Mouse (Mus musculus) kidney, adult 11 months (tissue): ENCODE measurements around the gene Cat.
A peak's percentile ranks its signal among the peaks of the same experiment; 100 is the strongest.

ENCODE experiments used
- DNase-seq: peaks from one replicate; pipeline ENCODE4 v3.0.0; 2022

Gene Cat

DNA sequence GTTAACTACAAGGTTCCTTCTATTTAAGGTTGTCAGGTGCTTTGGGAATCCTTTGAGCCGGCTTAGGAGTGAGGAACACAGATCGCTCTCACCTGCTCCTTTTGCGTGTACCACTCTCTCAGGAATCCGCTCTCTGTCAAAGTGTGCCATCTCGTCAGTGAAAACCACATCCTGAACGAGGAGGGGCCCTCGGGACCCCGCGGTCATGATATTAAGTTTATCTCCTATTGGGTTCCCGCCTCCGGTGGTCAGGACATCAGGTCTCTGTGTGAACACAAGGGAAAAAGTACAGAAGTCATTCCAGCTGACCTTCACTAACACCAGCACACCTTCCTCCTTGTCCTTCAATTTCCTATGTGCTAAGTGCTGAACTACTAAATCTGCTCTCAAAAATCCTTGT lies 8.3 kb downstream of the Cat start:
- DNase-seq, result no peak

DNA sequence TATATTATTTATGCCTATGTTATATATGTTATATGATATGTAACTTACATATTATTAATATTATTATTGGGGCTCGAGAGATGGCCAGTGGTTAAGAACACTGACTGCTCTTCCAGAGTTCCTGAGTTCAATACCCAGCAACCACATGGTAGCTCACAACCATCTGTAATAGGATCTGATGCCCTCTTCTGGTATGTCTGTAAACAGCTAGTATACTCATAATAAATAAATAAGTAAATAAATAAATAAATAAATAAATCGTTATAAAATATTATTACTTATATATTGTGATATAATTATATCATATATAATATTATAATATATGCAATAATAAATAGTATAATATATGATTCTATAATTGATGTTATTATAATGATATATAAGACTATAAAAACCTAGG lies 8.8 kb downstream of the Cat start:
- DNase-seq, result no peak

DNA sequence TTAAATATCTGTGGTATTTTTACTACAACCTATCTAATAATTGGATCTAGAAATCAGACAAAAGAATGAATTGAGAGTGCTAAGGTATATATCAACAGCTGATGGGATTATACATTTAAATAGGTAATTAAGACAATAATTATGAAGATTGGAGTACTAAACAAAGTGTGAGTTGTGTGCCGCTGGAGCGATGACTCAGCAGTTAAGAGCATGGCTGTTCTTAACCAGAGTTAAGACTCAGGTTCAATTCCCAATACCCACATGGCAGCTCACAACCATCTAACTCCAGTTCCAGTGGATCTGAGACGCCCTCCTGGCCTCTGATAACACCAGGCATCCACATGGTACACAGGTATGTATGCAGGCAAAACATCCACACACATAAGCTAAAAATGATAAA lies 11.6 kb downstream of the Cat start:
- DNase-seq, result no peak

DNA sequence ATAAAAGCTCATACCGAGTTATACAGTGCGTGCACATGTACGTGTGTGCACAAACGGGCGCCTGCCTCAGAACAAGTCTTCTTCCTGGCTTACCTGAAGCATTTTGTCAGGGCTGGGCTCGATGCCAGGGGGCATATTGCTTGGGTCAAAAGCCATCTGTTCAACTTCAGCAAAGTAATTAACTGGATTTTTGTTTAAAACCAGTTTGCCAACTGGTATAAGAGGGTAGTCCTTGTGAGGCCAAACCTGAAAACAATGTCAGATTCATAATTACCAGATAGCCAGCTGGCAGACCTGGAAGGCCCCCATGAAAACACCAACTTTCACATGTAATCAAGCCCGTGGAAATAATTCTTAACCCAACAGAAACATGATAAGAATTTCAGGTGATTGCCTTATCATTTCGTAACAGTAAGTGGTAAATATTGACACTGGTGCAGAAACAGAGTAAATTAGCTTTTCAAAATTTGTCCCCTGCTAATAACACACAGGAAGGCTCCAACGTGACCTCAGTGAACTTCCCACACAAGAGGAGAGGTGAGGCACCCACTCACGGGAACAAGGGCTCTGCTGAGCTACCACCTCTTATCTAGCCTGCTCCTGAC lies 17.9 kb downstream of the Cat start:
- DNase-seq, result peak; percentile 69

DNA sequence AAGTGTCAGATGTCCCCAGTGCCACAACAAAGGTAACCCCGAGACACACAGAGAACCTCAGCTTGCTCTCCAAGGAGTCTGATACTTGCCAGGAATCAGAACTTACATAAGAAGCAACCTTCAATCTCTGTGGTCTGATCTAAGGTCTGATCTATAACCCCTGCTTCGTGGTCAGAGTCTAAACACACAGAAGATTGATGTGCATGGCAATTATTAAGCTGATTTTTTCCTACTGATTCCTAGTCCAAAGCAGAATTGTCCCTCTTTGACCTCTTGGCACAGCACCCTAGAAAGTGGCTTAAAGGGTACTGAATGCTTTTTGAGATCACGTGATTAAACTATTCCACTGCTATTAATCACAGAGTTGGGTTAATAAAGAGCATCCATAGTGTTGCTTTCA lies 18.7 kb downstream of the Cat start:
- peak; percentile 71 for DNase-seq

DNA sequence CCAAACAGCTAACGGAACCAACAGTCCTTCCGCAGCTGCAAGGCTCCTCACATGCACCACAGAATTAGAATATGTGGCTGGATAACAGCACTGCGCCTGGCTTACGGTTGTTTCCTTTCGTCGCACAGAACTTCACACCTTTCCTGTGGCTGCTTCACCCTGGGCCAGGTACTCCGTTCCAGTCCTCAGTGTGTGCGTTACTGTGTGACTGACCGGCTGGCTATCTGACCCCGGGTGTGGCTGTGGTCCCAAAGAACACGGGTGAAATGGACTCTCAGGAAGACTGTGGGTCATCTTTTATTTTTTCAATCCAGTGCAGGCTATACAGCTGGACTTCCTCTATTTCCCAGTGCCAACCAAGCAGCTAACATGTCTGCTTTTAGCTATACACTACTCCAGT lies 19.5 kb downstream of the Cat start:
- no peak for DNase-seq

DNA sequence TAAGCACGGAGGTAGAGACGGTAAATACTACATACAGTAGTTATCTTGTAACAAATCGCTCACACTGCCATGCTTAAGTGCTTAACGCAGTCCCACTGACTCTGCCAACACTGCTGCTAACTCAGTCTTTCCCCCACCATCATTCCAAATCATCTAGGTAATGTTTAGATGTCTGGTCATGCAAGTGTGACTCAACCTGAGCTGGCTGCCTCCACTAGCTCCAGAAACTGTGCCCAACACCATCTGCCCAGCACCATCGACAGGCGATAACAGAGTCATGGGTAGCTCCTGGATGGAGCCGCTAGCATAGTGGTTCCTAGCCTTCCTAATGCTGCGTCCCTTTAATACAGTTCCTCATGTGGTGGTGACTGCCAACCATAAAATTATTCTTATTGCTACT lies 20.4 kb downstream of the Cat start:
- no peak for DNase-seq

DNA sequence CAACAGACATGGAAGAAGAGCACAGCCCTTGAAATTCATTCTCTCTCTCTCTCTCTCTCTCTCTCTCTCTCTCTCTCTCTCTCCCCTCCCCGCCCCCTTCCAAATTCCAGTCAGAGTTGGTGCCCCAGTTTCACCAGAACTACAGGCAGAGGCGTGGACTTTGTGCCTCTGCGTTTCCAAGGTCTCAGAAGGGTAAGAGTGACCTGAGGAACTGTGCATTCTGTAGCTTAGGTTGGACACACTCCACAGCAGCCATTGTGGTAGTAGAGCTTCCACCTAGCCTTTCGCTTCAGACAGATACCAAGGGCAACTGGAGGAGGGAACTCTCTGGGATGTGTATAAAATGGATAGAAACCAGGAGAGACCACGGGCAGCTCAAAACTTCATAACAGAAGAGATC lies 22.2 kb downstream of the Cat start:
- DNase-seq, result no peak

DNA sequence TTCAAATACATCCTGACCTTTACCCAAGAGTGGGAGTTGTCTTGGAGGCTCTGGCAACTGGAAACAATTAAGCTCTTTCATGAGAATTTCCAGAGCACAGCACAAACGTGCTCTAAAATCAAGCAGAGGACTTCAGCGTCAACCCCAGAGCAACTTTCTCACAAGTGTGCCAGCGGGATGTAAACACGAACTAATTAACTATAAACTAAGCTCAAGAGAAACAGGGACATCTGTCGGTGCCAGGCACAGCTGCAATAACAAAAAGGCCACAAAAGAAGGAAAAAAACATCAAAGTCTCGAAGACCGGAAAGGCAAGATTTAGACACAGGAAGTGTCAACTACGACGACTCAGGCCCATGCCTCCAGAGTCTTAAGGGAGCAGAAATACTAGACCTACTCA lies 23.2 kb downstream of the Cat start:
- no peak for DNase-seq

DNA sequence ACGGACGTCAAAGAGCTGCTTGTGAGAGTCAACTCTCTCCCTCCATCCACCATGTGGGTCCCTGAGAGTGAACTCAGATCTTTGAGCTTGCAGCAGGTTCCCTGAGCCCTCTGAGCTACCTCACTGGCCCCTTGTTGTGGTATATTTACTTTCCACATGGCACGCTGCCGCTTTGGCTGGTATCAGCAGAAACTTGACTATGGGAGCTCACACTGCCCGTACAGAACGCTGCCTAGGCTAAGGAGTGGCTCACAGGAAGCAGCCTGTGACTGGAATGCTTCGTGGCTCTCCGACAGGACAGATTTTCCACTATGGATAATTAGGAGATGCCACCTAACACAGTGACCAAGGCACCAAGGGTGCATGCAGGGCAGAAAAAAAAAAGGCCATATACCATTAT lies 23.8 kb downstream of the Cat start:
- DNase-seq, result no peak

DNA sequence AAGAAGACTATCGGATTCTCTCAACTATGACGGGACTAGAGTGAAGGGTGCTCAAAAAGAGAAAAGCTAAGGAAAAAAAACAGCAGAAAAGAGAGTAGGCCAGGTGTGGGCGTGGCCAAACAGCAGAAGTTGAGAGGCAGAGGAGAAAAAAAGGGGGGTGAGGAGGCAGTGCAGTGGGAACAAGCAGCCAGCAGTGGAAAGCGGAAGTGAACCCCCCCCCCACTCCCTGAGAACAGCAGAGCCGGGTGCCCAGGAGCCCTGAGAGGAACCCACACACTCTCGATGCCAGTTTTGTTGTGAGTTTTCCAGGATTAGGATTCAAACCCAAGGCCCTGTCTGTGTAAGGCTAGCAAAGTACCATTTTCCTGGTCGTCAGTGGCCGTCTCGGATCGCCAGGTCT lies 25.9 kb downstream of the Cat start:
- DNase-seq, result no peak

DNA sequence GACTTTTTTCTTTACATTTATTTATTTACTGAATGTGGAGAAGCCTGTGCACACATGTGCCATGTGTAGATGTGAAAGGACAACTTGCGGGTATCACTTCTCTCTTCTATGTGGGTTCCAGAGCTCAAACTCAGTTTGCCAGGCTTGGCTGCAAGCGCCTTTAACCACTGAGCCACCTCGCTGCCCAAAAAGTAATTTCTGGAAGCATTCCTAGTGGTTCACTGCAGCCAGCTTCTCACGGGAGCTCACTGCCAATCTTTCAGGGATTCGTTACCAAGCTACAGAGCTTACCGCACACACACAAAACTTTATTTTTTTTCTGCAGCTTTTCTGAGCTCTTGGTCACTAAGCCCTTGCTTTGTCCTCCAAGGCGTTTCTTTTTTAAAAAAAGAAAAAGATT lies 27.3 kb downstream of the Cat start:
- DNase-seq, result no peak

DNA sequence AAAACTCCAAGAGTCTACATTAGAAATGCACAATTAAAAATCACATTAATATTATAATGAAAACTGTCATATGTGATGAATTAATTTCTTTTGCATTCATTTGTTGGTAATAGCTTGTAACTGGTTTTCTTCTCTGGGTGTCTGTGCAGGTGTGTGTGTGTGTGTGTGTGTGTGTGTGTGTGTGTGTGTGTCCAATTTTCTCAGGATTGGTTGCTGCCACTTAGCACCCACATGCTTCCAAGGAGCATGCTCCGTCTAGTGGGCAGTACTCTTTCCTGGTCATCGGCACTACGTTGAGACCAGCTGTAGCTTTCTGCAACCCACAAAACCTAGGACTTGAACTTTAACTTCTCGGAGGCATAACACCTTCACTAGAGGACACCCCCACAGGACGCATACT lies 27.9 kb downstream of the Cat start:
- no peak for DNase-seq

DNA sequence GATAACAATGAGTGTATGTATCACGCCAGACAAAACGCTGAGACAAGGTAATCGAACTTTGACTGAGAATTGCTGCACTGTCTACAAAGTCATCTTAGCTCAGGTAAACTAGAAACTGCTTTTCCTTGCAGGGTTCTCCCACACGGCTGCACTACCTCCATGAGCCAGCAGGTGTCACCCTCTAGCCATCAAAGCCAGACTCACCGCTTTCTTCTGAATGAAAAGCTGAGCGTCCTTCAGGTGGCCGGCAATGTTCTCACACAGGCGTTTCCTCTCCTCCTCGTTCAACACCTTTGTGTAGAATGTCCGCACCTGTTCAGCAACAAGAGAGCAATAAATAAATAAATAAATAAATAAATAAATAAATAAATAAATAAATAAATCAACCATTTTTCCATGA lies 28.3 kb downstream of the Cat start:
- DNase-seq, result peak; percentile 71

DNA sequence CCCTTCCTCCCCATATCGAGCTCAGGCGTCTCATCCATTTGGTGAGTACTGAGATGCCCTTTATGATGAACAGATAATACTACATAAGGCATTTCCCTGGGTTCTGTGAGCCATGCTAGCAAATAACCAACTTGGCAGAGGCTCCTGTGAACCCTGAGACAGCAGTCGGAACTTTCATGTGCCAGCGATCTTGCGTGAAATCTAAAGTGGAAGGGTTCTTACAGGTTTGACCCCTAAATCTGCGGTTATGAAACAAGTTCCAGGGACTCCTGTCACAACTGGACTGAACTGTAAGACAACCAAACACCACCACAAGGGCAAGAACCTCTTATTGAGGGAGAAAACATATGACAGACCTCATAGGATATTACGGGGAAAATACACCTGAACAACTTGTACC lies 29.2 kb downstream of the Cat start:
- DNase-seq, result no peak

DNA sequence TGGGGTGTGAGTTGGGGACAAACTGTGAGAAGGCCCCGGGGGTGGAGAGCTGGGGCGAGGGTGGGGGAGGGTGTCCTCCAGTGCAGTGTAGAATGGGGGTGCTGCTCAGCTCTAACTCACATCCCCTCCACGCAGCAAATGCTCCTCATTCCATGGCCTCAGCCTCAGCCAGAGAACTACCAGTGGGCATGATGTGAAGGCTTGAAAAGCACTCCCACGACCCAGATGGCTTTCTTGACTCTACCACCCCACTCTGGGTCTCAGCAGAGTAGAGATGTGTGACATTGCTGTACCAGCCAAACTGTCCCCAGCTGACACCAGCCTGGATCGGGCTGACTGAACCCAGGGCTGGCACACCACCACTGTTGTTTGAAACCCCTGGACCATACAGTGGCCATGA lies 32.4 kb downstream of the Cat start:
- no peak for DNase-seq

DNA sequence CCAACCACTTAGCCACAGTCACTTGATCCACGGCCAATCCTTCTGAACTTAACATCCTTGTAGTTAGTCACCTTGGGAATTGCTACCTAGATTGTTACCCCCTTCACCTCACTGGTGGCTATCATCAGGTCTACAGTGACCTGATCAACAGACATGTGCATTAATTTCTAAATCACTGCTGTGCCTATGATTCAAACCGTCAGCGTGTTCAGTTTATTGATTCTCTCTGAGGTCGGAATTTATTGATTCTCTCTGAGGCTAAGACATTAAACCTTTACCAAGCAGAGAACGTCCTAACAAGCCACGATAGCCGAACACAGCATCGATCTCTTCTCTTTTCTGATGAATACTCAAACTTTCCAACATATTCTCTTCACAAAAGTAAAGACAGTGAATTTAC lies 34.7 kb downstream of the Cat start:
- no peak for DNase-seq

DNA sequence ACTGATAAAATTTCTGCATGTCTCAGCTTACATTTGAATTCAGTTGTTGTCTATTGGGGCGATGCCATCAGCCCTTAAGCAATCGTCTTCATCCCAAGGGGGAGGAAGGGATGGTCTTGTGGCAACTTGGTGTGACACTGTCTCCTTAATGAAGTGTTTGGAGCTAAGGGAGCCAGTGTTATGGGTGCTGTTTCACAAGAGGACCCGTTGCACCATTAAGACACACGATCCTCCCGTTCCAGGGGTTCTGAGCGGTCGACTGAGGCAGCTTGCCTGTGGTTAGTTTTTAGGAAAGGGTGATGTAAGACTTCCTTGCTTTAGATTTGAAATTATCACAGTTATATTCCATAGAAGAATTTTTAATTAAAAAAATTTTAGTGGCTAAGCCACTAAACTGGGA lies 35.1 kb downstream of the Cat start:
- DNase-seq, result no peak

DNA sequence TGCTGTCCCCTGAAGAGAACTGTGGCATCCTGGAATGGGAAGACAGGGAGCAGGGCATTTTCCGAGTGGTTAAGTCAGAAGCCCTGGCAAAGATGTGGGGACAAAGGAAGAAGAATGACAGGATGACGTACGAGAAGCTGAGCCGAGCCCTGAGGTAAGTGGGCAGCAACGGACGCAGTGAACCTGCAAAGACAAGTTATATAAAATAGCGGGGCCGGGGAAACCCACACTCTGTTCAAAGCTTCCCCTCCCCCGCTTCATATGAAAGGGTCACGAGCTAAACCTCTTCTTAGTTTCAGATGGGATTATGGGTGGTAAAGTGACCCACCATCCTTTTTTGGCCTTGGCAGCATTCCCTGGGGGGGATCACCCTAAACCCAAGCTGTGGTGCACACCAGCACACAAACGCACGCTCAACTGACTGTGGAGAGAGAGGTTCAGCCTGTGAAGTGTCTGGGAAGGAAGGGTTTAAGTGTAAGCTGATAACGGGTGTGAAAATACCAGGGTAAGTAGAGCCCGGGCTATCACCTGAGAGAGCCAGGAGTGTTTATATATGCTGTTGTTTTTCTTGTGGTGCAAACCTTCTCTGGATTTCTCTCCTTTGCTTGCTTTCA lies 35.9 kb downstream of the Cat start:
- no peak for DNase-seq

DNA sequence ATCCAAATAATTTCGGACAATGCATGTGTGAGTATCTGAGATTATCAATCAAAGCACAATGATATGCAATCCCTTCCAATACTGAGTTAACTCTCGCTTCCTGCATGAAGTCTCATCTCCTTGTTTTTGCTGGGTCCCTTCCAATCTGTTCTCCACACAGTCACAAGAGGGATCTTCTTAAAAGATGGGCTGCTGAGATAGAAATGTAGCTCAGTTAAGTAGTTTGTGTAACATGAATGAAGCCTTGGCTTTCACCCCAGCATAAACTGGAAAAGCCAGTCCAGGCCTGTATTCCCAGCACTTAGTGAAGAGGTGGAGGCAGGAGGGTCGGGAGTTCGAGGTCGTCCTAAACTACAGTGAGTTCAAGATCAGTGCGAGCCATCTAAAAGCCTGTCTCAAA lies 38.6 kb downstream of the Cat start:
- DNase-seq, result no peak

DNA sequence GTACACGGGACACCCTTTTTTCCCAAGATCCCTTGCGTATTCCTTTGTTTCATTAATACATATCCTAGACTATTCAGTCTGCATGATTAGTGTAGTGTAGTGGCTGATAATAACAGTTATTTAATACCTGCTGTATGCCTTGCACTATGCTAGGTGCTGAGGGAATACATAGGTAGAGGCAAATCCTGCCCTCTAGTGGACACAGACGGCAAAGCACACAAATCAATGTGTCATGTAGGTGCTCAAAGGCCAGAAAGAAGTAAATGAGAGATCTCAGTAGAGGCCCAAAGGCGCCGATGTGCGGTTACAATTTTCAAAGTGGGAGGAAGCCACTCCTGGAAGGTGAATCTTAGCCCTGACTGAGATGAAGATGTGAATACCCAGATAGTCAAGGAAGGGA lies 39.2 kb downstream of the Cat start:
- DNase-seq, result peak; percentile 51

DNA sequence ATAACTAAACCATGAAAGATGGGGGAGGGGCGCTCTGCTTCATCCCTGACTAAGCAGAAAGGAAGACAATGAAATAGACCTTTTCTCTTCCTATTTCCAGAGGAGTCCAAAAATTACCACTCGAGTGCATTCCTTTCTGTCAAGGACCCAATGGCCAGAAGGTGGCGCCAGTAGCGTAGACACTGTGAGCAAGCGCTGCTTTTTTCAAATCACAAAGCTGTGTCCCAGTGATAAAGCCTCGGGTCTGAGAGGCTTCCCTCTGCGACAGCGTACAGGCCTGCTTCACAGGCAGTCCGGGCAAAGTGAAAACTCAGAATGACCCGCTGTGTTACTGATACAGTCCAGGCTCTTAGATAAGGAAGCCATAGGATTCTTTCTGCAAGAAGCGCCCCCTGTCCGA lies 45.2 kb downstream of the Cat start:
- peak; percentile 62 for DNase-seq

DNA sequence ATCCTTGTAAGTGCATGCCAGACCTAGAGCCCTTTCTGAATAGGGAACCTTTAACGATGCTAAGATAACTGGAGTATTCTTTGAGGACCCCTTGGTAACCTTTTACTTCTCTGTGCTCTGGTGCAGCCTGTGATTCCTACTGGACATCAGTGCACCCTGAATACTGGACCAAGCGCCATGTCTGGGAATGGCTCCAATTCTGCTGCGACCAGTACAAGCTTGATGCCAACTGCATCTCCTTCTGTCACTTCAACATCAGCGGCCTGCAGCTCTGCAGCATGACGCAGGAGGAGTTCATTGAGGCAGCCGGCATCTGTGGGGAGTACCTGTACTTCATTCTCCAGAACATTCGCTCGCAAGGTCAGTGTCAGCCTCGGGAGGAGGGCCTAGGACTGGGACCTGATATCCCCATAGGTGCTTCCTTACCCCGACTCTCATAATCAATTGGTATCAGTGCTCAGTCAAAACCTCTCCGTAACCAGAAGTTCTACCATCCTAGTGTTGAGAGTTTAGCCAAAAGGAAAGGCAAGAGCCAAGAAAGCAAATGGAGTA lies 45.8 kb downstream of the Cat start:
- DNase-seq, result no peak

DNA sequence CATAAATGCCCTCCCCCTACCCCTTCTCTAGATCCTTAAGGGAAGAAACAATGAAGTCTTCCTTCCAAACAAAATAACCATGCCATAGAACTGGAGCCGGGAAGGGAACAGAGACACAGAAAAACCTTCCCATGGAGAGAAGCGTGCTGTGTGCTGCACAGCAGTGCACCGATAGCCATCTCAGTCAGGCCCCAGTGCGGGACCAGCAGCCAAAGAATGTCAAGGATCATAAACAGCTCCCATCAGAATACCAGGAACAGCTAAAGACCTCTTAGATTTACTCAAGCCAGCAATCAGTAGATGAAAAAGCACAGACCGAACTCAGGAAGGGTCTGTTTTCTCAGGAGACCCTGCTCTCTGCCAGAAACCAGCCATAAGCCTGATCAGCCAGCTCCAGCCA lies 48.4 kb downstream of the Cat start:
- DNase-seq, result peak; percentile 24

DNA sequence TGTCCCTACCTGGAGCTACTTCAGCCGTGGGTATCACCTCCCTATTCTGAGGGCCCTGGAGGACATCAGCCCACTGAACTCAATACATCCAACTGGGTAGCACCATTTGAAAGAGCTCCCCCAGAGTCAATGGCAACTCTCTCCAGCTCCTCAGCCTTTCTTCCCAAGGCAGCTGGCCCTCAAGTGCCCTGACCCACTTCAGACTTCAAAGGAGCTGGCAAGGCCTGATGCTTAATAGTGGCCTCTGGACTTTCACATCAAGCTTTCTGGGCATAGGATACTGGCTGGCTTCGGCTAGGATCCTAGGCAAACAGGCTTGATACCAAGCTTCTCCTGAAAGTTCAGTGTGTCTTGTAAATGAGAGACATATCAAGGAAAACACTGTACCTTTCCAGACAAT lies 49.9 kb downstream of the Cat start:
- no peak for DNase-seq
